Mouse (Mus musculus) adrenal gland, postnatal 14 days (tissue): ENCODE measurements around the gene Calml3. TPM values are rescaled to one million over a fixed set of nuclear protein-coding genes. Genes with fewer than 3 reads are reported as not detected.
"Not testable (repeated sequence)": the region's sequence is repeated elsewhere in the genome, so short reads cannot be mapped to it uniquely, and the experiment has no call there.

ENCODE experiments used
- DNase-seq: peaks from one replicate; pipeline ENCODE4 v3.0.0; 2021; ENCODE audit warnings: mixed read lengths
- long read RNA-seq, 2 experiments: library from polyadenylated mRNA; stranded (forward); transcript quantifications; one replicate each; pipeline ENCODE4 v2.0.0; 2021
- total RNA-seq: library from RNA; stranded (reverse); gene quantifications from 2 replicates; pipeline ENCODE4 v1.2.3, GENCODE M21; 2021

The Calml3 gene
- not detected in 2 replicates for total RNA-seq
- long read RNA-seq, experiment 1 = 0 reads
- long read RNA-seq, experiment 2 = 0 reads

DNA sequence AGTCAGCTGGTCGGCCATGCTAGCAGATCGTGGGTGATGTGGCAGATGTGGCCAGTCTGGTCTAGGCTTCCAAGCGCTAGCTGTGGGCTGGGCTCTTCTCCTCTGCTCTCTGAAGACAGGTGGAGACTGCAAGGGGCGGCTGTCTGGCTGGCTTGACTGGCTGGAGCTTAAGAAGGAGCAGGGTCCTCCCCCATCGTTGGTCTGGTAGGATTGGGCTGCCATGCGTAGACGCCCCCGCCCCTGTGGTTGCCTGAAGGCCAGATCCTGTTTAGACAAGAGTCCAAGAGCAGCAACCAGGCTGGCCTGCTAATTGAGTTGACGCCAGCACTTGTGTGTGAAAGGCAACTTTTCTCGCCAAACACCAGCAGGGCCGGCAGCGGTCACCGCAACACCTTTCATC is at the start of gene Calml3:
Calml3 (minus strand) TSS at position 131 of the 400 bp plus-strand sequence.
- DNase-seq = no peak

GRCm38 (mm10) chr13:3850330-3850729 is 46.2 kb upstream of the Calml3 start:
- DNase-seq = no peak

GRCm38 (mm10) chr13:3840662-3841061 is 36.5 kb upstream of the Calml3 start:
- DNase-seq = not testable (repeated sequence)

- not testable (repeated sequence) for DNase-seq
Measured at GRCm38 (mm10) chr13:3837312-3837807, 33.2 kb upstream of the Calml3 start, which contains the start of gene Calm4. Gene Calm4, plus strand, starts transcription at chr13:3837757.

GRCm38 (mm10) chr13:3833644-3834043 is 29.5 kb upstream of the Calml3 start:
- not testable (repeated sequence) for DNase-seq

GRCm38 (mm10) chr13:3832450-3832849 is 28.3 kb upstream of the Calml3 start:
- no peak for DNase-seq

GRCm38 (mm10) chr13:3831994-3832393 is 27.9 kb upstream of the Calml3 start:
- DNase-seq = no peak

DNA sequence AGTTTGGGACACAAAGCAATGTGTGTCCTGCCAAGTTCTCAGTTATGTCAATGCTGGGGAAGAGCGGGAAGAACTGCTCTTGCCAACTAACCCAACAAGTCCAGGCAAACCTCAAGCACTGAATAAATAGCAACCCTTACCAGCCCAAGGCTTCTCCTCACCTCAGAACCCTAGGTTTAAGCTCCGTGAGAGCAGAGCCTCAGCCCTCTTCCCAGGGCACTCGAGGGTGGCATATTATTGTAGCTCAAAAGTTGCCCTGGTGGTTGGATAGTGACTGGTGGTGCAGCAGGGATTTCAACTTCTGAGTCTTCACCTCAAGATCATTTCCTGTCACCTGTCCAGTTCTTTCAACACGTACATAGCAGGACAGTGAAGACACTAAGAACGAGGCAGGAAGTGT is 27.4 kb upstream of the Calml3 start:
- no peak for DNase-seq

DNA sequence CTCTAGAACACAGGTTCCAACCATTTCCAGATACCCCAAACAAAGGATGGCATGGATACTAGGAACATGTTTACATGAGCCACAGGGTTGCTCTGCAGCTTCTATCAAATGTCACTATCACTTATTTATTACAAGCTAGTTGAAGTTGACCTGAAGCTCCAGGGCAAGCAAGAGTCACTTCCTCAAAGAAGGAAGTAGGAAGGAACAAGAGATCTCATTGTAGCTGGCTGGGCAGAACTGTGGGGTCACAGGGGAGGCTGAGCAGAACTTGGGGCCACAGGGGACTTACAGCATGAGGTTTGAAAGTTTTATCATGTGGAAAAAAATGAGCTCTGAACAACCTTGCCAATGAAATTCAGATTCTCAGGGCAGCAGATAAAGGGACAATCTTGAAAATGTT is 21.6 kb upstream of the Calml3 start:
- DNase-seq = no peak

- no peak for DNase-seq
Measured at GRCm38 (mm10) chr13:3822105-3822504, 18.0 kb upstream of the Calml3 start.

- no peak for DNase-seq
Measured at GRCm38 (mm10) chr13:3818740-3819076, 14.6 kb upstream of the Calml3 start.

DNA sequence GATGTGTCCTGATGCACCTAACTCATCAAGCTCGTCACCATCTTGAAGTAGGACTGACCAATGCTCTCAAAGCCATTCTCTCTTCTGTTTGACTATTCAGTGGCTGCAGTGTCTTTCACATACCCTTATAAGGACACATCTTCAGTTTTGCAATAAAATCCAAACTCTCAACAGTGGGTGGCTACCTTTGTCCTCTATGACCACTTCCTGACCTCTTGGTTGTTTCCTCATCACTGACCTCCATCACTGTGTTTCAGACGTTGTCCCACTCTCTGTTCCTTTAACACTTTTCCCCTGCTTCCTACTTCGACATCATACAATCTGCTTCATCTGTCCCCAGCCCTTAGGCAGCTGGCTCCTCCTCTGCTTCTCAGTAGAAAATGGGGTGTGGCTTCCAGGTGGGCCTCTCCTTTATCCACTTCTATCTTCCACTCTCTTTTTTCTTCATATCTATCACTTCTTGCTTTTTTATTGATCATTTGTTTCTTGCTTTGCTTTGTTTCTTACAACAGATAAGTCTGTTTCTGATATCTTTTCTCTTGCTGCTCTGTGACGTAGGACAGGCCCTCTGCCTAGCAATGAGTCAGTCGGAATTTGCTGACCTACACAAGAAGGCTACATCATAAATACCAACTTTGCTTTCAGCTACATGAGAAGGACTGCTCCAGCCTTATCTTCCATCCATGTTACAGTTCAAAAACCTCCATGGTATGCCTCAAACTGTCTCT is 14.1 kb upstream of the Calml3 start:
- no peak for DNase-seq

DNA sequence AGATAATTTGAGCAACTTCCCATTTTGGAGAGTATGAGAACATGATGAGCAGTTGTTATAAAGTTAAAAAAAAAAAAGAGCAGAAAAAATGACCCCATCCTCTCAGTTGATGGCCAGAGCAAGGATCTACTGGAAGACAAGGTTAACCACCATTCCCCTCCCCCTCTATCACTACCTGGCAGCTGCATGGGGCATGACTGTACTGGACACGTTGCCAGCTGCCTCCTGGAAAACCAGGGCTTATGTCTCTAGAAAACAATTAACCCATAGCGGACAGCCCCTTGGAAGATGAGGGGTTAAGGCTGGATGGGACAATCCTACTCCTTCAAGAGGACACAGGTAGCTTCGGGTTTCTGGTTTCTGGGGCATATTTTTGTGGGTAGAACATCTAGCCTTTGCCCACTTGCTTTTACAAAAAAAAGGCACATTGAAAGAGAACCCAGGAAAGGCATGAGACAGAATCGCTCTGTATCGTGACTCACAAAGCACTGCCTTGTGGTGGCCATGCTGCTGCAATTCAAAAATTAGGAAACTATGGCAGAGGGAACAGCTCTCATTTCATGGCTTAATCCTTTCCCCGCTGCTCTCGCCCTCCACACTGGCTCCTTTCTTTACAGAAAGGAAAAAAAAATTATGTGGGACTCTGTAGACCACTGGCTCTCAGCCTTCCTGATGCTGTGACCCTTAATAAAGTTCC is 3.2 kb upstream of the Calml3 start:
- DNase-seq = no peak

GRCm38 (mm10) chr13:3805638-3806037 is 1.5 kb upstream of the Calml3 start:
- DNase-seq = no peak

- DNase-seq = no peak
Measured at GRCm38 (mm10) chr13:3805132-3805531, 1.0 kb upstream of the Calml3 start.

- no peak for DNase-seq
Measured at GRCm38 (mm10) chr13:3799386-3799785, 4.7 kb downstream of the Calml3 start.

GRCm38 (mm10) chr13:3798751-3799150 is 5.4 kb downstream of the Calml3 start:
- no peak for DNase-seq

DNA sequence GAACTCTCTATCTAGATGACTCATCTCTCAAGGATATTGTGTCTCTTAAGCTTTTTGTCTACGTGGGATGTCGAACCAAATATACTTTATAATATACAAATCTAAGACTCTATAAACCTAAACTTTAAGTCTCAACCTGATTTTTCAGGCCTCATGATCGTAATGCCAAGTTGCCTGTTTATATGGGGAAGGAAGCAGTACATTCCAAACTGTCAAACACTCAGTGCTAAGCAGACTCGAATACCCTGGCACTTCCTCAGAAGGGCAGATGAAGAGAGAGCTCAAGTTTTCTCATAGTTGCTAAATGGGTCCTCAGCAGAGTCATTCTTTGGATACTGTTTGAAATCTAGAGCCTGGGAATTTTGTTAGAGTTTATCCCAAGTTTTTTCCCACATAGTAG is 7.5 kb downstream of the Calml3 start:
- no peak for DNase-seq

- no peak for DNase-seq
Measured at GRCm38 (mm10) chr13:3789531-3789930, 14.6 kb downstream of the Calml3 start.

DNA sequence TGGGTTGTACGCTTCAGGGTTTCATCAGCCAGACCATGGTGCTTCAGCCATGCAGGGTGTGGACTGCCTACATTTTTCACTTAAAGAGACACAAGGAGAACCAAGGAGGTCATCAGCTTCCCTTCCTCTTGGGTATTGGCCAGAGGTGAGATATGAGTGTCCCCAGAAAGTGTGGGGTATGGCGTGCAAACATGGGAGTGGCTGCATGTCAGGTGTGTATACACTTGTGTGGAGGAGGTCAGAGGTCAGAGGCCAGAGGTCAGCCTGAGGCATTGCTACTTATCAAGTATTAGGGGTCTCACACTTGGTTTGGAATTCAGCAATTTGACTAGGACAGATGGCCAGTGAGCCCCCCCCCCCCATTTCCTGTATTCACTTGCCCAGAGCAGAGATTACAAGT is 15.5 kb downstream of the Calml3 start:
- no peak for DNase-seq

GRCm38 (mm10) chr13:3787644-3788043 is 16.5 kb downstream of the Calml3 start:
- DNase-seq = no peak

DNA sequence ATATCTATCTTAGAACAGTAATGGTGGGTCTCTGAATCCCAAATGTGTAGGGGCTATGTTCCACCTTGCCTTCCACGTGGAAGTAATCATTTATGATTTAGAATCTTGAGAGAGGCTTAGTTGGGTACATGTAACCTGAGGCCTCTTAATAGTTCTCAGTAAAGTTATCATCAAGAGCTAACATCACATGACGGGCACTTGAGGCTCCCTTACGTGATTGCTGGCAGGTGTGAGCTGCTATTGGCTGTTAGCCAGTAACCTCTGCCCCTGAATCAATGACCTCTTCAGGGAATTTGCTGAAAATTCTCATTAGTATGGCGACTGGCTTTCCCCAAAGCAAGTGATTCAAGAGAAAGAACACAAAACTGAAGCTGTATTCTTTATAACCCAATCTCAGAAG is 17.0 kb downstream of the Calml3 start:
- peak; percentile 34 for DNase-seq

DNA sequence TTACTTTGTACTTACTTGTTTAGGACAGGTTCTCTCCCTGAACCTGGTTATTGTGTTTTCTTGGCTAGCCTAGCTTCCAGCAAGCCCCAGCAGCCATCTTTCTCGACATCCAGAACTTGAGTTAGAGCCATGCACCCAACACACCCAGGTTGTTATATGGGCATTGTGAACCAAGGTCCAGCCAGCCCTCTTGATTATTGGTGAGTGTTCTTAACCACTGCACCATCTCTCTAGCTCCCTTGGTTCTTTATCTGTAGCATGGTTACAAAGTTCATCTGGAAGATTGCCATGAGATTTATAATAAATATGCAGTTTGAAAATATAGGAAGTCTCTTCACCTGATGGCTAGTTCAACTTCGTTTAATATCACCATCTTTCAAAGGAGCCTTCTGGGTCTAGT is 20.5 kb downstream of the Calml3 start:
- no peak for DNase-seq

DNA sequence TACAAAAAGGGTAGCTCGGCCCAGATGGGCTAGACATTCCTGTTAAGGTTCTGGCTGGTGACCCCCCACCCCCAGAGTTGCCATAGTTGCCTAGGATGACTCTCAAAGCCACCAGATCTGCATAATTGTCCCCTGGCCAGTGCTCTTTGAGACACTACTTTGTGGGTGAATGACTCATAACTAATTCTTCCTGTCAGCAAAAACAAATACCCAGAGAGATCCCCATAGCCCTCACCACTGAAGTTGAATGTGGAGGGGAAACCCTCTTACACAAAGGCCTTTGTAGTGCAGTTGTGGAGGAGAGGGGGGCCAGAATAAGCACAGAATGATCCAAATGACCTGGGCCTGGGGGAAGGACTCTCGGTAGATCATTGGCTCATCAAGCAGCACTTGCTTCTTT is 21.6 kb downstream of the Calml3 start:
- no peak for DNase-seq
